ENCODE assay signal across 12 mouse cellular contexts in genomic region chr10:9165598-9165997, GRCm38 (mm10).
A peak's percentile ranks its signal among the peaks of the same experiment; 100 is the strongest.
DNase-seq lines count a peak whose midpoint lies in the region; ATAC-seq and TF ChIP-seq lines count a peak whose summit lies in the region.
"Had no signal": no experiment of that assay in that cellular context is flagged by ENCODE, and none has a peak within 500 bp of the region (broad histone marks: within the 10 kb centered on the region; RNA-seq: fewer than 3 reads in every experiment).

No protein-coding gene starts in this region.

- 62% methylated on average over 12 of the region's 12 CpGs for WGBS in hindbrain, embryonic 14.5 days
- WGBS in neural tube, embryonic 13.5 days = 70% methylated on average over 12 of the region's 12 CpGs
- 82% methylated on average over 12 of the region's 12 CpGs for WGBS in heart, embryonic 10.5 days

- H3K36me3 ChIP-seq in hindbrain, embryonic 14.5 days (replicated peaks; ENCODE audit: control insufficient read depth, insufficient read depth) = no peaks in the 10 kb centered on the region
- no peaks in the 10 kb centered on the region for H3K36me3 ChIP-seq in neural tube, embryonic 13.5 days
- no peaks in the 10 kb centered on the region for H3K36me3 ChIP-seq in heart, embryonic 10.5 days
- H3K36me3 ChIP-seq: heart, embryonic 15.5 days; liver, embryonic 12.5 days had no signal

- ATAC-seq in hindbrain, embryonic 14.5 days (ENCODE audit: low FRiP score) = no peak
- no peak for ATAC-seq in neural tube, embryonic 13.5 days (ENCODE audit: low read depth)
- ATAC-seq: liver, embryonic 12.5 days had no signal

- H3K4me2 ChIP-seq in hindbrain, embryonic 14.5 days (replicated peaks) = peak overlapping the region; percentile 29
- peak overlapping the region; percentile 35 for H3K4me2 ChIP-seq in neural tube, embryonic 13.5 days
- H3K4me2 ChIP-seq: heart, embryonic 15.5 days; liver, embryonic 12.5 days had no signal

- DNase-seq in left cerebral cortex, adult 2 months (ENCODE audit: extremely low spot score in 1 of 2, low spot score in 2 of 2) = no peak
- no peak for DNase-seq in left cerebral cortex, postnatal 4 days
- DNase-seq in hindbrain, embryonic 14.5 days (ENCODE audit: low spot score) = no peak
- DNase-seq in spleen, postnatal 14 days (ENCODE audit: low spot score in 2 of 2) = no peak
- no peak for DNase-seq in heart, embryonic 10.5 days (ENCODE audit: low spot score)
- DNase-seq: cerebellum, adult 8-10 months; gastrocnemius, postnatal 14 days; lung, postnatal 14 days had no signal

- no peaks in the 10 kb centered on the region for H3K9me3 ChIP-seq in hindbrain, embryonic 14.5 days (ENCODE audit: control insufficient read depth, low read length)
- H3K9me3 ChIP-seq in neural tube, embryonic 13.5 days = no peaks in the 10 kb centered on the region
- H3K9me3 ChIP-seq in heart, embryonic 10.5 days = no peaks in the 10 kb centered on the region
- H3K9me3 ChIP-seq: heart, embryonic 15.5 days had no signal

- peak overlapping the region; percentile 28; the same call in 1 of the 2 replicates for H3K27ac ChIP-seq in left cerebral cortex, adult 2 months
- no peak overlapping the region for H3K27ac ChIP-seq in cortical plate, adult 2 months (ENCODE audit: insufficient read depth, low read length)
- H3K27ac ChIP-seq in hindbrain, embryonic 14.5 days = peak overlapping the region; percentile 56
- 0 out of 2 replicates have a peak overlapping the region, but pooled peaks have one; percentile 10 for H3K27ac ChIP-seq in neural tube, embryonic 13.5 days (replicated peaks)
- no peak overlapping the region for H3K27ac ChIP-seq in heart, embryonic 10.5 days
- H3K27ac ChIP-seq: heart, embryonic 15.5 days; liver, embryonic 12.5 days had no signal

- peak overlapping the region; percentile 37 for H3K4me3 ChIP-seq in left cerebral cortex, adult 2 months
- peak overlapping the region; percentile 29 for H3K4me3 ChIP-seq in cortical plate, adult 2 months (ENCODE audit: insufficient read depth, low read length)
- H3K4me3 ChIP-seq in hindbrain, embryonic 14.5 days (replicated peaks; ENCODE audit: low read length) = no peak overlapping the region
- H3K4me3 ChIP-seq in neural tube, embryonic 13.5 days = no peak overlapping the region
- H3K4me3 ChIP-seq in heart, embryonic 10.5 days = no peak overlapping the region
- H3K4me3 ChIP-seq: heart, embryonic 15.5 days; liver, embryonic 12.5 days had no signal

- peaks cover 1% of the 10 kb centered on the region; the same call in 1 of the 2 replicates for H3K4me1 ChIP-seq in cortical plate, adult 2 months (ENCODE audit: control insufficient read depth, insufficient read depth, low read length)
- H3K4me1 ChIP-seq in hindbrain, embryonic 14.5 days (replicated peaks; ENCODE audit: control insufficient read depth, insufficient read depth, low read length) = no peaks in the 10 kb centered on the region
- 0 out of 2 replicates have a peak, but pooled peaks cover 2% of the 10 kb centered on the region for H3K4me1 ChIP-seq in neural tube, embryonic 13.5 days (replicated peaks)
- H3K4me1 ChIP-seq in heart, embryonic 10.5 days = no peaks in the 10 kb centered on the region
- H3K4me1 ChIP-seq: heart, embryonic 15.5 days; liver, embryonic 12.5 days had no signal

- intact Hi-C loops in left cerebral cortex, adult 2 months (cut with DNase I) = loop anchor here (10.0 kb wide), 1 partner anchor 509 kb away; the partner anchor contains the start of gene Samd5
- intact Hi-C loops in left cerebral cortex, postnatal 4 days (cut with DNase I) = no loop called here

- H3K9ac ChIP-seq in hindbrain, embryonic 14.5 days = peak overlapping the region; percentile 12; the same call in 1 of the 2 replicates
- H3K9ac ChIP-seq in neural tube, embryonic 13.5 days = no peak overlapping the region
- H3K9ac ChIP-seq: heart, embryonic 15.5 days; liver, embryonic 12.5 days had no signal

- TF ChIP-seq POLR2A in cortical plate, adult 2 months (IDR thresholded peaks at IDR 0.05; ENCODE audit: extremely low read depth, insufficient read depth, low read length) = no peak

- TF ChIP-seq CTCF in left cerebral cortex, adult 2 months (IDR thresholded peaks at IDR 0.05) = no peak
- TF ChIP-seq CTCF in cortical plate, adult 2 months (IDR thresholded peaks at IDR 0.05; ENCODE audit: extremely low read depth, insufficient read depth, low read length) = no peak

- no peaks in the 10 kb centered on the region for H3K27me3 ChIP-seq in hindbrain, embryonic 14.5 days (ENCODE audit: control insufficient read depth, insufficient read depth, low read length)
- no peaks in the 10 kb centered on the region for H3K27me3 ChIP-seq in neural tube, embryonic 13.5 days
- no peaks in the 10 kb centered on the region for H3K27me3 ChIP-seq in heart, embryonic 10.5 days (ENCODE audit: insufficient read depth, poor library complexity, severe bottlenecking)
- H3K27me3 ChIP-seq: heart, embryonic 15.5 days; liver, embryonic 12.5 days had no signal

Comparison
In these comparisons a context has a peak if more than half of its experiments do, and no peak if none do; other contexts are left out.
1. H3K27ac ChIP-seq: peak in left cerebral cortex, adult 2 months (single experiment), hindbrain, embryonic 14.5 days (single experiment) and neural tube, embryonic 13.5 days (single experiment); none in cortical plate, adult 2 months (single experiment) and heart, embryonic 10.5 days (single experiment).
2. H3K4me3 ChIP-seq: peak in left cerebral cortex, adult 2 months (single experiment) and cortical plate, adult 2 months (single experiment); none in hindbrain, embryonic 14.5 days (single experiment), neural tube, embryonic 13.5 days (single experiment) and heart, embryonic 10.5 days (single experiment).